Mouse (Mus musculus): ENCODE measurements at regions not wholly inside any gene's neighbourhood (a gene's known extent, or its start where the extent isn't known, plus 50 kb on each side); places are given as distances from the start of the nearest gene placed in this dataset.

DNA sequence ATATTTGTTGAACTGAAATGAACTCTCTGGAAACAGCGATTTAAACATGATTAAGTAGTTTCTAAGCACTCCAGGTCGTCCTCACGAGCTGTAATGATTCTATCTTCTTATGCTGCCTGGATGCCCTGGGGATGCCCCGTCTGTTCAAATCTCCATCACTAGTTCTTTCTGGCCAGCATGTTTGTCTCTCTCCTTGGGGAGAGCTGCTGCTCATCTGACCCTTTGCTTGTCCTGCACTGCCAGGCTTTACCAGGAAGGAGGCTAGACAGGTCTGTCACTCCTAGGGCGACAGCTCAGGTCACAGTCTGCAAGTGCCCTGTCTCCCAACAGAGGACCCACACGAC, 155.1 kb downstream of the Irx2 start:
- Histone ChIP-seq H3K27me3 (ENCODE audit: insufficient read depth, low read length) (no peaks in the 10 kb centered on the region), H3K4me1 (ENCODE audit: insufficient read depth, low read depth, low read length) (no peaks in the 10 kb centered on the region), H3K4me3 (ENCODE audit: low read depth, low read length) (no peak overlapping the region), H3K36me3 (replicated peaks) (no peaks in the 10 kb centered on the region), H3K9me3 (replicated peaks) (peaks cover 70% of the 10 kb centered on the region)
- DNase-seq (ENCODE audit: low spot score), result no peak
- TF ChIP-seq TAL1 (conservative IDR thresholded peaks at IDR 0.05; ENCODE audit: low read depth, low read length) (no peak), CTCF (IDR thresholded peaks at IDR 0.05; ENCODE audit: low read depth, low read length) (no peak), GATA1 (IDR thresholded peaks at IDR 0.05; ENCODE audit: borderline replicate concordance, low read length) (no peak), GATA2 (IDR thresholded peaks at IDR 0.05; ENCODE audit: borderline replicate concordance, low read depth, low read length) (no peak), POLR2AphosphoS5 (IDR thresholded peaks at IDR 0.05; ENCODE audit: insufficient replicate concordance, low read depth, low read length) (no peak)
- no peak for ATAC-seq (ENCODE audit: extremely low read depth, insufficient number of reproducible peaks, low FRiP score, poor library complexity, severe bottlenecking)

DNA sequence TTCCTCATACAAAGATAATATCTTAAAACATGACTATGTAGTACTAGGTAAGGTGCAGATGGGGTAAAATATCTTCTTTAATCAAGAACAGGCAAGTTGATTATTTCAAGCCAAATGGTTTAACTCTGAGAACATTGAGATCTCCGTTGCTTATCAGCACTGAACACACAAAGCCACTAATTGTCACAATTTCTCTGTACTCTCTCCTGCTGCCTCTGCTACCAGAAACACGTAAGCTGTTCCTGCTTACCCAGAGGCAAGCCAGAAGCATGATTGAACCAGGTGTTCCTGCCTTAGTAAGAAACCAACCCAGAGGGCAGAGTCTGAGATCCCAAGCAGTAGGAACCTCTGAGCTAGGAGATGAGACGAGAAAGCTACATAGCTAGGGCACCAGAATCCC, 164.1 kb downstream of the Irx2 start:
- H3K27me3 ChIP-seq (ENCODE audit: insufficient read depth, low read length), result no peaks in the 10 kb centered on the region

DNA sequence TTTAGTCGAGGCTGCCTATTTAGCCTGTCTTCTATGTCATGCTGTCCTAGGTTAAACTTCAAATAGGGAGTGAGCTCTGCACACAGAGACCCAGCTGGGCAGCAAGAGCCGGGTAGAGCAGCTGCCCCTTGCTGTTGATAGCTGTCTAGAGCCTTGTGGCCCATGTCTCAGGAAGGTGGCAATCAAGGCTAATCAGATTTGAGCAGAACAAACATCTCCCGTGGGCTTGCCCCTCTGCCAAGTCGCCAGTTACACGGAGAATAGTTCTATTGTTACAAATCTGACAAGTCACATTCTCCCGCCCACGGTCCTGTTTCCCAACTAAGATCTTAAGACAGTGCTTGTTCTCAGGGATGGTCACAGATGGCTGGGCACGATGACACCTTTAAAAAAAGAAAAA, 171.4 kb downstream of the Irx2 start:
- Histone ChIP-seq H3K9me3 (replicated peaks) (peaks cover 21% of the 10 kb centered on the region), H3K4me3 (ENCODE audit: low read depth, low read length) (no peak overlapping the region), H3K36me3 (replicated peaks) (no peaks in the 10 kb centered on the region), H3K4me1 (ENCODE audit: insufficient read depth, low read depth, low read length) (no peaks in the 10 kb centered on the region), H3K27me3 (ENCODE audit: insufficient read depth, low read length) (no peaks in the 10 kb centered on the region)
- no peak for ATAC-seq (ENCODE audit: extremely low read depth, insufficient number of reproducible peaks, low FRiP score, poor library complexity, severe bottlenecking)
- TF ChIP-seq GATA1 (IDR thresholded peaks at IDR 0.05; ENCODE audit: borderline replicate concordance, low read length), result no peak
- TF ChIP-seq TAL1 (conservative IDR thresholded peaks at IDR 0.05; ENCODE audit: low read depth, low read length), result no peak
- TF ChIP-seq POLR2AphosphoS5 (IDR thresholded peaks at IDR 0.05; ENCODE audit: insufficient replicate concordance, low read depth, low read length), result no peak
- no peak for TF ChIP-seq CTCF (IDR thresholded peaks at IDR 0.05; ENCODE audit: low read depth, low read length)
- TF ChIP-seq GATA2 (IDR thresholded peaks at IDR 0.05; ENCODE audit: borderline replicate concordance, low read depth, low read length), result no peak
- no peak for DNase-seq (ENCODE audit: low spot score)

More for the DNA sequence above, 164.1 kb downstream of the Irx2 start:
- DNase-seq (ENCODE audit: low spot score) (no peak), ATAC-seq (ENCODE audit: extremely low read depth, insufficient number of reproducible peaks, low FRiP score, poor library complexity, severe bottlenecking) (no peak)
- Histone ChIP-seq H3K4me3 (ENCODE audit: low read depth, low read length) (no peak overlapping the region), H3K9me3 (replicated peaks) (peaks cover 38% of the 10 kb centered on the region), H3K4me1 (ENCODE audit: insufficient read depth, low read depth, low read length) (no peaks in the 10 kb centered on the region), H3K36me3 (replicated peaks) (no peaks in the 10 kb centered on the region)
- TF ChIP-seq GATA1 (IDR thresholded peaks at IDR 0.05; ENCODE audit: borderline replicate concordance, low read length) (no peak), CTCF (IDR thresholded peaks at IDR 0.05; ENCODE audit: low read depth, low read length) (no peak), GATA2 (IDR thresholded peaks at IDR 0.05; ENCODE audit: borderline replicate concordance, low read depth, low read length) (no peak), POLR2AphosphoS5 (IDR thresholded peaks at IDR 0.05; ENCODE audit: insufficient replicate concordance, low read depth, low read length) (no peak), TAL1 (conservative IDR thresholded peaks at IDR 0.05; ENCODE audit: low read depth, low read length) (no peak)

DNA sequence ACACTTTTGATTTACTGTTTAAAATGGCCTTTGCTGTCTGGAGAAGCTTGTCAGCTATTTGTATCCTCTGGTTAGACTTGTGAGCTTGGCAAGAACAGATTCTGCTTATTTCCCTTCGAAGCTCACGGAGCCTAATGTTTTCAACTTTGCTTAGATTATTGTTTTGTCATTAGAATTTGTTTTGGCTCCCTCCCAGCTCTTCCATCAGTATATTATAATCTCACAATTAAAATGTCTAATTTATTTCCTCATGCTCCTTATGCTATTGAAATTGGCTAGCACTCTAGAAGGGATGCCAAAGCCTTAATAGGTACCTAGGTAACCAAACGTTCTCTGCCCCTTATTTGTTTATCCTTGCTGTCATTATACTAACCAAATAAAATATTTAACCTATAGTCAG, 171.9 kb downstream of the Irx2 start:
- H3K4me1 ChIP-seq (ENCODE audit: insufficient read depth, low read depth, low read length), result no peaks in the 10 kb centered on the region
- no peaks in the 10 kb centered on the region for H3K36me3 ChIP-seq (replicated peaks)
- DNase-seq (ENCODE audit: low spot score), result no peak
- TF ChIP-seq GATA2 (IDR thresholded peaks at IDR 0.05; ENCODE audit: borderline replicate concordance, low read depth, low read length) (no peak), CTCF (IDR thresholded peaks at IDR 0.05; ENCODE audit: low read depth, low read length) (no peak), GATA1 (IDR thresholded peaks at IDR 0.05; ENCODE audit: borderline replicate concordance, low read length) (no peak), POLR2AphosphoS5 (IDR thresholded peaks at IDR 0.05; ENCODE audit: insufficient replicate concordance, low read depth, low read length) (no peak), TAL1 (conservative IDR thresholded peaks at IDR 0.05; ENCODE audit: low read depth, low read length) (no peak)
- no peak for ATAC-seq (ENCODE audit: extremely low read depth, insufficient number of reproducible peaks, low FRiP score, poor library complexity, severe bottlenecking)
- H3K27me3 ChIP-seq (ENCODE audit: insufficient read depth, low read length), result no peaks in the 10 kb centered on the region
- H3K9me3 ChIP-seq (replicated peaks), result peaks cover 23% of the 10 kb centered on the region
- H3K4me3 ChIP-seq (ENCODE audit: low read depth, low read length), result no peak overlapping the region

DNA sequence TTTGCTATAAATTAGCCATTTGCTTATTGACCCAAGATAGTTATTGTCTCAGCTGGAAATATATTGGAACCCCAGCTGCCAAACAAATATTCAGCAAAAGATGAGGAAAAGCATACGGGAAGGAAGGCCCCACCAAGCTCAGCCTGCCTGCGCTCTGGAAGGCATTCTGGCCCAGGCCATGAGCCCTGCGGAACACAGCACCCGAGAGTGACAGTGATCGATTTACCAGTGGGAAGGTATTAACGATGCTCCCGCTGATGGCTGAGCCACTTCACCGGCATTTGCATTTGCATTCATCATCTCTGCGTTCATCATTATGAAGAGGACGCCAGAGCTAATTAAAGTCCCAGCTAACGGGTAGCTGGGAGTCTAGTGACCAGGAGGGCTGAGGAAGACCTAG, 174.8 kb downstream of the Irx2 start:
- DNase-seq (ENCODE audit: low spot score) (no peak), ATAC-seq (ENCODE audit: extremely low read depth, insufficient number of reproducible peaks, low FRiP score, poor library complexity, severe bottlenecking) (no peak)
- Histone ChIP-seq H3K9me3 (replicated peaks) (peaks cover 33% of the 10 kb centered on the region), H3K4me1 (ENCODE audit: insufficient read depth, low read depth, low read length) (no peaks in the 10 kb centered on the region), H3K27me3 (ENCODE audit: insufficient read depth, low read length) (no peaks in the 10 kb centered on the region), H3K36me3 (replicated peaks) (no peaks in the 10 kb centered on the region), H3K4me3 (ENCODE audit: low read depth, low read length) (no peak overlapping the region)
- TF ChIP-seq POLR2AphosphoS5 (IDR thresholded peaks at IDR 0.05; ENCODE audit: insufficient replicate concordance, low read depth, low read length), result no peak
- TF ChIP-seq GATA2 (IDR thresholded peaks at IDR 0.05; ENCODE audit: borderline replicate concordance, low read depth, low read length), result no peak
- no peak for TF ChIP-seq GATA1 (IDR thresholded peaks at IDR 0.05; ENCODE audit: borderline replicate concordance, low read length)
- no peak for TF ChIP-seq TAL1 (conservative IDR thresholded peaks at IDR 0.05; ENCODE audit: low read depth, low read length)
- no peak for TF ChIP-seq CTCF (IDR thresholded peaks at IDR 0.05; ENCODE audit: low read depth, low read length)

DNA sequence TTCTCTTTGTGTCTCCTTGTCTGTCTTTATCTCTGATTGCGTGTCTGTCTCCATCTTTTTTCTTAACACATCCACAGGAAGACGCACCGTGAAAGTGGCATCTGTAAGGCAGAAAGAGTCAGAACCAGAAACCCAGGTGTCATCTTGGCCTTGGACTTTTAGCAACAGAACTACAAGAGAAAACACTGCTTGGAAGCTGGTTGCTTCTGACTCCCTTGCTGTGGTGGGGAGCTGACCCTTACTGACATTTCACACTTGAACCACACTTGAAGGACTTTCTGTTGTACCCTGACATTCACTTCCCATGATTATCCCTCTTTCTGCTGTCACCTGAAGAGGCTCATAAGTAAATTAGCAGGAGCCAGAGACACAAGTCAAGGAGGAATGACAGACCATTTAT, 180.6 kb downstream of the Irx2 start:
- no peaks in the 10 kb centered on the region for H3K36me3 ChIP-seq (replicated peaks)
- ATAC-seq (ENCODE audit: extremely low read depth, insufficient number of reproducible peaks, low FRiP score, poor library complexity, severe bottlenecking) (no peak), DNase-seq (ENCODE audit: low spot score) (no peak)
- peaks cover 47% of the 10 kb centered on the region for H3K9me3 ChIP-seq (replicated peaks)
- no peaks in the 10 kb centered on the region for H3K4me1 ChIP-seq (ENCODE audit: insufficient read depth, low read depth, low read length)
- no peak overlapping the region for H3K4me3 ChIP-seq (ENCODE audit: low read depth, low read length)
- H3K27me3 ChIP-seq (ENCODE audit: insufficient read depth, low read length), result no peaks in the 10 kb centered on the region
- no peak for TF ChIP-seq GATA1 (IDR thresholded peaks at IDR 0.05; ENCODE audit: borderline replicate concordance, low read length)
- no peak for TF ChIP-seq POLR2AphosphoS5 (IDR thresholded peaks at IDR 0.05; ENCODE audit: insufficient replicate concordance, low read depth, low read length)
- no peak for TF ChIP-seq TAL1 (conservative IDR thresholded peaks at IDR 0.05; ENCODE audit: low read depth, low read length)
- TF ChIP-seq GATA2 (IDR thresholded peaks at IDR 0.05; ENCODE audit: borderline replicate concordance, low read depth, low read length), result no peak
- no peak for TF ChIP-seq CTCF (IDR thresholded peaks at IDR 0.05; ENCODE audit: low read depth, low read length)

Measured in G1E (cell line).